Mouse (Mus musculus): Measurements from ENCODE around the gene Fbxo4. TPM values are rescaled to one million over a fixed set of nuclear protein-coding genes. Genes with fewer than 3 reads are reported as not detected.

The Fbxo4 gene
- 1 to 10 TPM; 7.6 to 9.2 TPM for total RNA-seq (2021)
- long read RNA-seq, experiment 1, transcript Fbxo4-201 (7 exons, 1,565 nt), result major isoform, 18 of 19 reads
- long read RNA-seq, experiment 1, partial matches to known transcripts, result 0 of 19 reads
- long read RNA-seq, experiment 1, other reads (novel, unspliced or antisense), result 1 of 19 reads
- long read RNA-seq, experiment 2, transcript Fbxo4-201 (7 exons, 1,565 nt), result major isoform, 16 of 20 reads
- long read RNA-seq, experiment 2, partial matches to known transcripts, result 1 of 20 reads
- long read RNA-seq, experiment 2, other reads (novel, unspliced or antisense), result 3 of 20 reads

DNA sequence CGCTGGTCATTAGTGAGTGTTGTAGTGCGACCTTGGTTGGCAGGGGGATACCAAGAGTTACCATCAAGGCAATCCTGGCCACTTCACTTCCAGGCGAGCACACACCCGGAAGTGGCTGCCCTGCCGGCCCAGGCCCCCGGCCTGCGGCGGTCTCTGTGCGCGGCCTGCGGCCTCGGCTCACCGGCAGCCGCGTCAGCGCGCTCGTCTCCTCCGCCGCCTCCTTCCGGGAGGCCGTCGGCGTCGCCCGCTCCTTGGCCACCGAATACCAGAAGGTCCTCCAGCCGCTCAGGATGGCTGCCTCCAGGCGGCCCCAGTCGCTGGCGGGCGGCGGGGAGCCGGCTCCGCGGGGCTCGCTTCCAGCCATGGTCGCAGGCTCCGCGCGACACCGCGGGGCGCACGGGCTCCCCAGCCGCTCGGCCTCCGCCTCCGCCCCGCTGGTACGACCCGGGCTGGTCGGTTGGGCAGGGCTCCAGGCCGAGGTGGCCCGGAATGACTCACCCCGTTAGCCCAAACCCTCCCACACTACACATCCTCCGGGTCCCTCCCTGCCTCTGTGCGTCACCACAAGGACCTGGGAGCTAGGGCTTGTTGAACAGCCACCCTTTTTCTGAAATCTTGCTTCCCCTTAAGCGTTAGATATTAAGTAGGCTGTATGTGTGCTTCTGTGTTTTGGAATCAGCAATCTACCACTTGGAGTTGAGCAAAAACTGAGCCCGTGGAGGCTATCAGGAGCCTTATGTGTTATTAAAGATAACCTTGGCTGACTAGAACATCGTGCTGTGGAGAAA, at the start of gene Fbxo4:
Gene Fbxo4 (minus strand): TSS at position 513 of the 788 bp plus-strand sequence.
- peak; percentile 71 to 85 for DNase-seq (ENCODE audit: low spot score in 2 of 2)

DNA sequence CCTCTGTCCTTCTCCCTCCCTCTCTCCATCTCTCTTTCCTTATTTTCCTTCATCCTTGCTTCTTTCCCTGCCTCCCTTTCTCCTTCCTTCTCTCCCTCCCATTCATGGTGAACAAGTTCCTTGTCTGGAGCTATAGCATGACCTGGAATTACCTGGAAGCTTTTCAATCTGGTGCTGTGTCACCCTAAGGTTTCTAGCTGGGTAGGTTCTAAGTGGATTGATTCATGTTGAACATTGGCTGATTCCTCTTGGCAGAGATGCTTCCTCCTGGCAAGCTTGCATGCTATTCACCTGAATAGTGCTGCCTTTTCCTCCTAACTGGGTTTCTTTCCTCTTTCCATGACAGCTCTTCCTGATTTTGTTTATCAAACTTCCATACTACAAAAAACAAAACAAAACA, 49.6 kb upstream of the Fbxo4 start:
- DNase-seq (ENCODE audit: low spot score in 2 of 2), result no peak

DNA sequence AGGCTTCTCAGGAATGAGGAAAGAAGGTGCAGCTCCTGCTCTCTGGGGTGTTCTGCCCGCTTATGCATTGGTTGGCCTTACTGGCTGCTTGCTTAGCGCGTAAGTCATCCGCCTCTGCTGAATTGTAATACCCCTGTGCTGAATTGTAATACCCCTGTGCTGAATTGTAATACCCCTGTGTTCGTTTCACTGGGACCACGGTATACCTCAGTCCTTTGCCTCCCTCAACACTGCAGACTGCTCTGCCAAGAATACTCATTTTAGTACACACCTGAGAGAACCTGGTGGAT, 49.0 kb upstream of the Fbxo4 start:
- no peak for DNase-seq (ENCODE audit: low spot score in 2 of 2)

GRCm38 (mm10) chr15:4027671-4028410, 48.5 kb upstream of the Fbxo4 start:
- DNase-seq (ENCODE audit: low spot score in 2 of 2), result no peak

DNA sequence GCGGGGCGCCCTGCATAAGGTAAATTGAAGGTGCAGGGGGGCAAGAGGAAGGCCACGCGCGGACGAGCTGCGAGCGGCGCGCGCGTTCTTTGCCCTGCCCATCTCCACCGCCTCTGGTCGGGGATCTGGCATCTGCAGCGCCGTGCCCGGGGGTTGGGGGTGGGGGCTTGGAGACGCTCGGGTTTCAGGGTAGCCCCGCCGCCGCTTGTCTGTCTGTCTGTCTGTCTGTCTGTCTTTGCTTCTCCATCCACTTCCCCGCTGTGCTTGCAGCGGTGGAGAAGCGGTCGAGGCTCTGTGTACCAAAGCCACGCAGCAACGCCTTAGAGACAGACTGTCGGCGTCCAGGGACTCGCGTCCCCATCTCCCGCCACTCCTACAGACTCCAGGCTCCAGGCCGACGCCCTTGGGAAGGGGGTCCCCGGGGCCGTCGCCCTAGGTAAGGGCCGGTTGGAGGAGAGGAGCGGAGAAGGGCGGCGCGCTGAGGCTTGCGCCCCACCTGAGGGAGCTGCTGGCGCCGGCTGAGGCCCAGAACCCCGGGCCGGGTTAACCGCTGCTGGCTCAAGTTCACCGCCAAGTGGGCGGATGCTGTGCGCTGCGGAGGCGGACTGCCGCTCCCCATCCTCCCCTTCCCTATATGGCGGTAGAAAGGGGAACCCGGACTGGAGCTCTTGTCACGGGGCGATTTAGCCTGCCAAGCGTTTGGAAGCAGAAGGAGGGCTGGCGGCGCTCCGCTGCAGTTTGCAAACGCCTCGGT, 47.6 kb upstream of the Fbxo4 start:
- DNase-seq (ENCODE audit: low spot score in 2 of 2), result peak; percentile 62 to 81

- DNase-seq (ENCODE audit: low spot score in 2 of 2), result peak; percentile 68 to 86
Measured at GRCm38 (mm10) chr15:4026231-4026773, 46.9 kb upstream of the Fbxo4 start, which contains the start of gene Oxct1. Gene Oxct1 (plus strand): TSS chr15:4026383.

DNA sequence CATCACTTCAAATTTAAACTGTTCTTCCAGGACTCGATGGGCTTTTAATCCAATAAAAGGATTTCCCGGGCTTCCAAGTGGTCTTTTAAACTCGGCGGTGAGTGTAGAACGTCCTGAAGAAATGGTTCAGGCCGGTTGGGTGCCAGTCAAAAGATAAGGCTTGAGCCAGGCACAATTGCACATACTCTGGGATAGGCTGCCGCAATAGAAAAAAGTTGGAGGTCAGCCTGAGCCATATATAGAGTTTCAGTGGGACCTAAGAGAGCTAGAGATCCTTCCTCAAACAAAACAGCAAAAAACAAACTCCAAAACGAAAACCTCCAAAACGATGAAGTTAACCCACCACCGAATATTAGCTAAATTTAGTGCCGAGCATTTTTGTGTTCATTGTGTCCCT, 46.1 kb upstream of the Fbxo4 start:
- no peak for DNase-seq (ENCODE audit: low spot score in 2 of 2)

GRCm38 (mm10) chr15:4024726-4025507, 45.5 kb upstream of the Fbxo4 start:
- DNase-seq (ENCODE audit: low spot score in 2 of 2), result no peak

GRCm38 (mm10) chr15:4023747-4024146, 44.4 kb upstream of the Fbxo4 start:
- no peak for DNase-seq (ENCODE audit: low spot score in 2 of 2)

- no peak for DNase-seq (ENCODE audit: low spot score in 2 of 2)
Measured at GRCm38 (mm10) chr15:4020711-4021110, 41.3 kb upstream of the Fbxo4 start.

- no peak for DNase-seq (ENCODE audit: low spot score in 2 of 2)
Measured at GRCm38 (mm10) chr15:4013873-4014272, 34.5 kb upstream of the Fbxo4 start.

DNA sequence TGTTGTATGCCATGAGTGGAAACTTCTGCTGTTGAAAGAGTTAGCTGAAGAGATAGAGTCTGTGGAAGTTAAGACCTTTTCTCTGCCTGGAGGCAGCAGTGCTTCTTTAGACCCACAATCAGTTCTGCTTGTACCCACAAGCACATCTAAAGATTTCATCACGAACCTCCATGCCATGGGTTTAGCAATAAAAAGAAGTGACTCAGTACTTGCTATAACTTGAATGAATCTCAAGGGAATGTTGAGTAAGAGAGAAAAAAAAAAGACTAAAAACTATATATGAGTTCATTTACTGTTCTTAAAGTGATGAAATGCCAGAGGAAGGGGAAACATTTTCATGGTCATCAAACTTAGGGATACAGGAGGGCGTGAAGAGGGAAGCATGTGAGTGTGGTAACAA, 21.2 kb upstream of the Fbxo4 start:
- DNase-seq (ENCODE audit: low spot score in 2 of 2), result no peak

DNA sequence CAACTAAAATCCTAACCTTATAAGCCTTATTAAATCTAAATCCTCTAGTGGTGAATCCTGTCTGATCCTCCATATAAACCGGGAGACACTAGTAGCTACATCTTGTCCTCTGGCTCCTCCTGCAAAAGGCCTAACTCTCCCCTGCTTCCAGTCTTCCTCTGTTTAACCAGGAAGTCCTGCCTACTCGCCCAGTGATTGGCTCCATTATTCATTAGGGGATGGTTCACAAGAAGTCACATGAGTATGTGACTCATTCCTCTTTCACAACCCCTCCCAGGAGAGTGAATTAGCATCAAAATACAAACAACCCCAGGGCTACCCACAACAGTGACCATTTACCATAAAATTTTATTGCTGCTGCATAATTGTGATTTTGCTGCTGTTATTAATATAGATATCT, 19.8 kb upstream of the Fbxo4 start:
- DNase-seq (ENCODE audit: low spot score in 2 of 2), result no peak

GRCm38 (mm10) chr15:3996267-3997010, 17.1 kb upstream of the Fbxo4 start:
- no peak for DNase-seq (ENCODE audit: low spot score in 2 of 2)

- peak; percentile 98 to 100 for DNase-seq (ENCODE audit: low spot score in 2 of 2)
Measured at GRCm38 (mm10) chr15:3995448-3996266, 16.3 kb upstream of the Fbxo4 start, which contains the start of gene AW549877. Gene AW549877 (minus strand): TSS chr15:3995744.

DNA sequence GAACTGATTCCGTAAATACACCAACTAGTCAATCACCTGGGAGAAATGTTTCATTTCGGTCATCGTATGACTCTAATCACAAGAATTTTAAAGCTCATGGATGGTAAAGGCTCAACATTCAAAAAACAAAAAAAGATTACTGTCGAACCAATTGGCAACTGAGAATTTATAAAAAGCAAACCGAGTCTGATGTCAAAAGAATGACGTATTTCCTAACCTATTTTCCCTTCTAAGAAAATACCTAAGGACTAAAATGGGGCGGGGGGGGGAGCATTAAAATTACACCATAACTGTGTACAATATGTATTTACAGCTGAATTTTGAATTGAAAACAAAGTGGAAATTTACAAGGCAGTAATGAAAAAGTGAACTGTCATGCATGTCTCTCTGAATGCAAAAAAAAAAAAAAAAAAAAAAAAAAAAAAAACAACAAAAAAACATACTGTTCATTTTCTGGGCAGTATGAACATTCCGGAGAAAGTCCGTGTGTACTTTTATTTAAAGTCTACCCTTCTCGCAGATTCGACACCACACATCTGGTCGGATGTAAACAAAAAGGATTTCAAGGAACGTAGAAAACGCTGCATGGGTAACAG, 15.6 kb upstream of the Fbxo4 start:
- no peak for DNase-seq (ENCODE audit: low spot score in 2 of 2)

- DNase-seq (ENCODE audit: low spot score in 2 of 2), result peak; percentile 18
Measured at GRCm38 (mm10) chr15:3987981-3988380, 8.6 kb upstream of the Fbxo4 start.

- no peak for DNase-seq (ENCODE audit: low spot score in 2 of 2)
Measured at GRCm38 (mm10) chr15:3984876-3985275, 5.5 kb upstream of the Fbxo4 start.
